Mouse (Mus musculus): ENCODE measurements at regions not wholly inside any gene's neighbourhood (a gene's known extent, or its start where the extent isn't known, plus 50 kb on each side); places are given as distances from the start of the nearest gene placed in this dataset.

- TF ChIP-seq MAX (IDR thresholded peaks at IDR 0.05; ENCODE audit: low read depth), result no peak
- no peak for TF ChIP-seq TCF12 (IDR thresholded peaks at IDR 0.05; ENCODE audit: insufficient read depth, poor library complexity, severe bottlenecking)
- TF ChIP-seq USF1 (IDR thresholded peaks at IDR 0.05; ENCODE audit: low read depth), result no peak
- no peak for TF ChIP-seq POLR2A (IDR thresholded peaks at IDR 0.05; ENCODE audit: insufficient read length, low read depth)
- TF ChIP-seq E2F4 (IDR thresholded peaks at IDR 0.05; ENCODE audit: insufficient read depth), result no peak
- TF ChIP-seq REST (IDR thresholded peaks at IDR 0.05; ENCODE audit: insufficient read depth, insufficient read length), result no peak
- no peak for TF ChIP-seq SRF (IDR thresholded peaks at IDR 0.05; ENCODE audit: control insufficient read depth, insufficient read length, low read depth)
- no peak for TF ChIP-seq MYOD1 (IDR thresholded peaks at IDR 0.05; ENCODE audit: control insufficient read depth in 1 of 3, insufficient read length in 2 of 3, low read depth in 2 of 3)
- no peak for TF ChIP-seq CEBPB (IDR thresholded peaks at IDR 0.05; ENCODE audit: insufficient read depth, poor library complexity, severe bottlenecking)
- no peak for TF ChIP-seq POLR2AphosphoS2 (IDR thresholded peaks at IDR 0.05; ENCODE audit: insufficient read length, low read depth)
Observed at GRCm38 (mm10) chr10:37280823-37281222, 142.1 kb upstream of the Marcks start.

Data from myocyte (in vitro differentiated cells).